27 mouse cellular contexts compared by ENCODE assay signal in genomic region chr2:33646283-33646550, GRCm38 (mm10). TPM values are rescaled to one million over a fixed set of nuclear protein-coding genes. Genes with fewer than 3 reads are reported as not detected.
DNase-seq lines count a peak whose midpoint lies in the region; ATAC-seq and TF ChIP-seq lines count a peak whose summit lies in the region.
"Had no signal": no experiment of that assay in that cellular context is flagged by ENCODE, and none has a peak within 500 bp of the region (broad histone marks: within the 10 kb centered on the region; RNA-seq: fewer than 3 reads in every experiment).

No protein-coding gene starts in this region.

- no peaks in the 10 kb centered on the region for H3K9me3 ChIP-seq in midbrain, embryonic 11.5 days (ENCODE audit: control insufficient read depth, low read length)
- H3K9me3 ChIP-seq in midbrain, postnatal 0 days (ENCODE audit: low read length), result no peaks in the 10 kb centered on the region
- H3K9me3 ChIP-seq in hindbrain, embryonic 15.5 days, result no peaks in the 10 kb centered on the region
- H3K9me3 ChIP-seq in limb, embryonic 13.5 days, result no peaks in the 10 kb centered on the region
- H3K9me3 ChIP-seq in neural tube, embryonic 14.5 days (ENCODE audit: control insufficient read depth, low read length), result no peaks in the 10 kb centered on the region
- H3K9me3 ChIP-seq: embryonic facial prominence, embryonic 15.5 days; liver, embryonic 13.5 days had no signal

- peaks cover 82% of the 10 kb centered on the region for H3K27me3 ChIP-seq in midbrain, embryonic 11.5 days (ENCODE audit: control insufficient read depth, insufficient read depth, low read length)
- peaks cover 68% of the 10 kb centered on the region for H3K27me3 ChIP-seq in midbrain, postnatal 0 days (ENCODE audit: insufficient read depth, low read length)
- peaks cover 59% of the 10 kb centered on the region for H3K27me3 ChIP-seq in hindbrain, embryonic 15.5 days
- H3K27me3 ChIP-seq in limb, embryonic 13.5 days, result peaks cover 66% of the 10 kb centered on the region
- H3K27me3 ChIP-seq in neural tube, embryonic 14.5 days (ENCODE audit: control insufficient read depth, insufficient read depth, low read length), result peaks cover 15% of the 10 kb centered on the region

- ATAC-seq in midbrain, embryonic 11.5 days (ENCODE audit: low FRiP score), result no peak
- ATAC-seq in midbrain, postnatal 0 days (ENCODE audit: low FRiP score), result no peak
- no peak for ATAC-seq in hindbrain, embryonic 15.5 days (ENCODE audit: low FRiP score, low read depth)
- ATAC-seq in limb, embryonic 13.5 days (ENCODE audit: low FRiP score, low read depth), result no peak
- no peak for ATAC-seq in neural tube, embryonic 14.5 days (ENCODE audit: low read depth)
- no peak for ATAC-seq in monocyte, adult 5-6 weeks (replicated peaks; ENCODE audit: insufficient number of reproducible peaks, low FRiP score, low TSS enrichment, poor library complexity, severe bottlenecking)
- ATAC-seq: forebrain, embryonic 14.5 days; intestine, embryonic 16.5 days had no signal

- H3K4me1 ChIP-seq in midbrain, embryonic 11.5 days (ENCODE audit: control insufficient read depth, insufficient read depth, low read length), result peaks cover 15% of the 10 kb centered on the region
- no peaks in the 10 kb centered on the region for H3K4me1 ChIP-seq in midbrain, postnatal 0 days (ENCODE audit: insufficient read depth, low read length)
- no peaks in the 10 kb centered on the region for H3K4me1 ChIP-seq in hindbrain, embryonic 15.5 days (replicated peaks)
- H3K4me1 ChIP-seq in limb, embryonic 13.5 days, result peaks cover 70% of the 10 kb centered on the region
- H3K4me1 ChIP-seq in neural tube, embryonic 14.5 days (ENCODE audit: control insufficient read depth, insufficient read depth, low read length), result no peaks in the 10 kb centered on the region

- TF ChIP-seq CTCF in midbrain, postnatal 0 days (IDR thresholded peaks at IDR 0.05), result no peak

- H3K36me3 ChIP-seq in midbrain, embryonic 11.5 days (ENCODE audit: control insufficient read depth, insufficient read depth, low read length), result no peaks in the 10 kb centered on the region
- H3K36me3 ChIP-seq in midbrain, postnatal 0 days (ENCODE audit: insufficient read depth, low read length), result no peaks in the 10 kb centered on the region
- H3K36me3 ChIP-seq in hindbrain, embryonic 15.5 days, result no peaks in the 10 kb centered on the region
- no peaks in the 10 kb centered on the region for H3K36me3 ChIP-seq in limb, embryonic 13.5 days
- H3K36me3 ChIP-seq in neural tube, embryonic 14.5 days (ENCODE audit: control insufficient read depth, insufficient read depth, low read length), result no peaks in the 10 kb centered on the region
- H3K36me3 ChIP-seq: embryonic facial prominence, embryonic 15.5 days; liver, embryonic 13.5 days had no signal

- no peak overlapping the region for H3K4me3 ChIP-seq in midbrain, embryonic 11.5 days (ENCODE audit: low read depth, low read length)
- H3K4me3 ChIP-seq in midbrain, postnatal 0 days (ENCODE audit: low read depth, low read length), result no peak overlapping the region
- H3K4me3 ChIP-seq in hindbrain, embryonic 15.5 days, result 0 out of 2 replicates have a peak overlapping the region, but pooled peaks have one; percentile 39
- peak overlapping the region; percentile 69 for H3K4me3 ChIP-seq in limb, embryonic 13.5 days
- H3K4me3 ChIP-seq in neural tube, embryonic 14.5 days (ENCODE audit: low read depth, low read length), result peak overlapping the region; percentile 50
- H3K4me3 ChIP-seq: embryonic facial prominence, embryonic 15.5 days; left cerebral cortex, adult 2 months; liver, embryonic 13.5 days had no signal

- no peak overlapping the region for H3K9ac ChIP-seq in midbrain, embryonic 11.5 days (ENCODE audit: low read length)
- no peak overlapping the region for H3K9ac ChIP-seq in midbrain, postnatal 0 days (replicated peaks; ENCODE audit: low read length, poor library complexity, severe bottlenecking)
- H3K9ac ChIP-seq in hindbrain, embryonic 15.5 days, result no peak overlapping the region
- peak overlapping the region; percentile 98 for H3K9ac ChIP-seq in limb, embryonic 13.5 days
- no peak overlapping the region for H3K9ac ChIP-seq in neural tube, embryonic 14.5 days (replicated peaks; ENCODE audit: low read depth, low read length)
- H3K9ac ChIP-seq: embryonic facial prominence, embryonic 15.5 days; liver, embryonic 13.5 days; lung, embryonic 14.5 days had no signal

- WGBS in midbrain, embryonic 11.5 days, result 0% methylated on average over 3 of the region's 3 CpGs
- 0% methylated on average over 3 of the region's 3 CpGs for WGBS in midbrain, postnatal 0 days
- 9% methylated on average over 3 of the region's 3 CpGs for WGBS in hindbrain, embryonic 15.5 days
- 6% methylated on average over 3 of the region's 3 CpGs for WGBS in limb, embryonic 13.5 days
- WGBS in neural tube, embryonic 14.5 days, result 2% methylated on average over 3 of the region's 3 CpGs

- H3K4me2 ChIP-seq in midbrain, embryonic 11.5 days, result no peak overlapping the region; the same call in 1 of the 2 replicates
- no peak overlapping the region for H3K4me2 ChIP-seq in midbrain, postnatal 0 days (ENCODE audit: low read depth, low read length, poor library complexity, severe bottlenecking)
- H3K4me2 ChIP-seq in hindbrain, embryonic 15.5 days, result peak overlapping the region; percentile 53
- H3K4me2 ChIP-seq in limb, embryonic 13.5 days (replicated peaks), result peak overlapping the region; percentile 82
- H3K4me2 ChIP-seq in neural tube, embryonic 14.5 days (ENCODE audit: low read depth, low read length), result peak overlapping the region; percentile 50
- H3K4me2 ChIP-seq: embryonic facial prominence, embryonic 15.5 days; heart, embryonic 11.5 days; liver, embryonic 13.5 days; lung, embryonic 14.5 days had no signal

- no peak overlapping the region for H3K27ac ChIP-seq in midbrain, embryonic 11.5 days (ENCODE audit: low read depth, low read length)
- no peak overlapping the region for H3K27ac ChIP-seq in midbrain, postnatal 0 days (ENCODE audit: low read depth, low read length)
- no peak overlapping the region for H3K27ac ChIP-seq in hindbrain, embryonic 15.5 days (replicated peaks)
- peak overlapping the region; percentile 2; the same call in 1 of the 2 replicates for H3K27ac ChIP-seq in limb, embryonic 13.5 days
- H3K27ac ChIP-seq in neural tube, embryonic 14.5 days (ENCODE audit: low read depth, low read length), result no peak overlapping the region
- H3K27ac ChIP-seq: embryonic facial prominence, embryonic 15.5 days; left cerebral cortex, adult 2 months; liver, embryonic 13.5 days had no signal

- peak; percentile 90 for DNase-seq in midbrain, embryonic 11.5 days (ENCODE audit: low spot score, missing footprints)
- no peak for DNase-seq in midbrain, postnatal 0 days (ENCODE audit: low spot score)
- no peak for DNase-seq in layer of hippocampus, adult 8-10 months (ENCODE audit: low spot score in 2 of 2)
- DNase-seq in urinary bladder, postnatal 36 days (ENCODE audit: low spot score in 2 of 2), result no peak
- DNase-seq: adrenal gland, postnatal 25 days; cerebellum, adult 8-10 months; cerebellum, postnatal 36 days; heart, adult 11 months; kidney, adult 9 months; kidney, postnatal 4 days; liver, embryonic 13.5 days; lung, embryonic 14.5 days; lung, postnatal 4 days; thymus, postnatal 25 days had no signal

RNA-seq across cellular contexts. Expression of gene Lmx1b, which starts 5.9 kb away (rescaled TPM):
- polyA plus RNA-seq in midbrain, embryonic 11.5 days (2014; fragmentation: Nextera tagmentation; extraction: Ambion mirVana), result 2.0 and 2.2 TPM in 2 replicates
- total RNA-seq in midbrain, postnatal 0 days (2014; rRNA removed), result 7.0 and 8.4 TPM in 2 replicates
- 0.65 and 0.83 TPM in 2 replicates for polyA plus RNA-seq in midbrain, postnatal 0 days (2015; fragmentation: Nextera tagmentation; extraction: Ambion mirVana)
- 4.9 and 6.2 TPM in 2 replicates for polyA plus RNA-seq in hindbrain, embryonic 15.5 days (2015; fragmentation: Nextera tagmentation; extraction: Ambion mirVana)
- 7.3 and 7.7 TPM in 2 replicates for polyA plus RNA-seq in limb, embryonic 13.5 days (2015; fragmentation: Nextera tagmentation; extraction: Ambion mirVana)
- polyA plus RNA-seq in neural tube, embryonic 14.5 days (2014; fragmentation: Nextera tagmentation; extraction: Ambion mirVana), result 13.1 and 16.3 TPM in 2 replicates
- under 1 TPM in 2 of 4 experiments, not detected in 2; 0.08 to 0.55 TPM for total RNA-seq in layer of hippocampus, adult 8-10 months (2022)
- not detected in 3 replicates for total RNA-seq in monocyte, adult 5-6 weeks (2017)
- total RNA-seq: hematopoietic stem cell, adult 5-6 weeks; megakaryocyte-erythroid progenitor cell, adult 5-6 weeks had no signal
- polyA plus RNA-seq: heart, postnatal 0 days; intestine, embryonic 16.5 days; liver, embryonic 13.5 days; spleen, adult 2 months had no signal

Comparison
In these comparisons a context has a peak if more than half of its experiments do, and no peak if none do; other contexts are left out.
1. H3K4me2 ChIP-seq: peak in hindbrain, embryonic 15.5 days (single experiment), limb, embryonic 13.5 days (single experiment) and neural tube, embryonic 14.5 days (single experiment); none in midbrain, embryonic 11.5 days (single experiment) and midbrain, postnatal 0 days (single experiment).
2. H3K4me3 ChIP-seq: peak in hindbrain, embryonic 15.5 days (single experiment), limb, embryonic 13.5 days (single experiment) and neural tube, embryonic 14.5 days (single experiment); none in midbrain, embryonic 11.5 days (single experiment) and midbrain, postnatal 0 days (single experiment).